Mouse (Mus musculus) E14TG2a.4 (cell line): Measurements from ENCODE around the gene Foxa3.

ENCODE experiments used
- CTCF ChIP-seq: conservative IDR thresholded peaks from 2 replicates; pipeline ENCODE4 v1.5.1; 2014; ENCODE audit warnings: low read length
- POU5F1 ChIP-seq: IDR thresholded peaks from 2 replicates; pipeline ENCODE4 v1.6.1; 2014; ENCODE audit warnings: low read length, borderline replicate concordance

- TF ChIP-seq CTCF: no peak
- no peak for TF ChIP-seq POU5F1
Measured at GRCm38 (mm10) chr7:18987100-18987499, 36.2 kb downstream of the Foxa3 start, which contains the start of gene Nanos2.
